ENCODE assay signal across 14 mouse cellular contexts in genomic region chr10:4586691-4587090, GRCm38 (mm10). TPM values are rescaled to one million over a fixed set of nuclear protein-coding genes. Genes with fewer than 3 reads are reported as not detected.
DNase-seq lines count a peak whose midpoint lies in the region.
"Had no signal": no experiment of that assay in that cellular context is flagged by ENCODE, and none has a peak within 500 bp of the region (broad histone marks: within the 10 kb centered on the region; RNA-seq: fewer than 3 reads in every experiment).

No protein-coding gene starts in this region.

- peak; percentile 14 to 79 for DNase-seq in adrenal gland, adult (ENCODE audit: inconsistent age in 2 of 2, low spot score in 1 of 2)
- DNase-seq in adrenal gland, postnatal 25 days, result no peak
- peak; percentile 39 for DNase-seq in kidney, adult 9 months
- no peak for DNase-seq in kidney, postnatal 4 days
- DNase-seq in adrenal gland, adult 8-10 months, result peak; percentile 61
- DNase-seq in lung, postnatal 4 days, result no peak
- DNase-seq in cerebellum, postnatal 4 days (ENCODE audit: low spot score in 2 of 2), result no peak
- DNase-seq: B cell, adult 2 months; cerebellum, adult 2 months; cerebellum, postnatal 14 days; gastrocnemius, postnatal 36 days; heart, adult 18-20 months; heart, postnatal 14 days; kidney, adult 11 months had no signal

RNA-seq across cellular contexts. Expression of gene Esr1, which starts 24.7 kb away (rescaled TPM):
- 12.0 and 12.8 TPM in 2 replicates for total RNA-seq in adrenal gland, postnatal 25 days (2021)
- total RNA-seq in adrenal gland, adult 8-10 months (2022), result 10 to 100 TPM; 27.6 to 36.1 (median 30.4) TPM

Comparison
In these comparisons a context has a peak if more than half of its experiments do, and no peak if none do; other contexts are left out.
1. DNase-seq: peak in adrenal gland, adult (2 of 2), kidney, adult 9 months (single experiment) and adrenal gland, adult 8-10 months (single experiment); none in adrenal gland, postnatal 25 days (single experiment), kidney, postnatal 4 days (0 of 2), lung, postnatal 4 days (0 of 2) and cerebellum, postnatal 4 days (0 of 2).